In the genomic region with DNA sequence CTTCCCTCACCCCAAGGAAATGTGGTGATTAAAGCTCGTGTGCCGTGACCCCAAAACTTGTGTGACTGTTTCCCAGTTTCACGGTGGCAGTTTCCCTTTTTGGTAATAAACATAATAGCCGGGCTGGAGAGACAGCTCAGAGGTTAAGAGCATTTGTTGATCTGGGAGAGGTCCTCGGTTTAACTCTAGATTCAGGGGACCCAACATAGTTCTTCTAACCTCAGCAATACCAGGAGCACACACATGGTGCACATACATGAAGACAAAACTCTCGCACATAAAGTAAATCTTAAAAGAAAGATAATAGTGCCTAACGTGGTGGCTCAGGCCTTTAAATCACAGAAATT, we compare ENCODE assay signal across 8 mouse cellular contexts. TPM values are rescaled to one million over a fixed set of nuclear protein-coding genes. Genes with fewer than 3 reads are reported as not detected.
A peak's percentile ranks its signal among the peaks of the same experiment; 100 is the strongest.
DNase-seq lines count a peak whose midpoint lies in the region; ATAC-seq and TF ChIP-seq lines count a peak whose summit lies in the region.

No protein-coding gene starts in this region.

- no peaks in the 10 kb centered on the region for H3K79me2 ChIP-seq in heart, adult 2 months (replicated peaks; ENCODE audit: control insufficient read depth, insufficient read depth, low read length)

- WGBS in heart, adult 2 months: 14% methylated on average over 7 of the region's 7 CpGs
- WGBS in thymus, adult 2 months: 15% methylated on average over 7 of the region's 7 CpGs
- WGBS in liver, embryonic 11.5 days: 23% methylated on average over 7 of the region's 7 CpGs

- peak; percentile 40 for ATAC-seq in liver, embryonic 11.5 days (replicated peaks; ENCODE audit: low FRiP score)

- no peak for TF ChIP-seq POLR2A in heart, adult 2 months (IDR thresholded peaks at IDR 0.05; ENCODE audit: insufficient read depth, low read depth, low read length)
- no peak for TF ChIP-seq POLR2A in thymus, adult 2 months (IDR thresholded peaks at IDR 0.05; ENCODE audit: control insufficient read depth, extremely low read depth, insufficient read depth, low read length, poor library complexity)

- H3K9ac ChIP-seq in heart, adult 2 months (ENCODE audit: low read depth, low read length): peak overlapping the region; percentile 64
- H3K9ac ChIP-seq in liver, embryonic 11.5 days (ENCODE audit: low read depth, low read length): peak overlapping the region; percentile 44

- no peaks in the 10 kb centered on the region for H3K9me3 ChIP-seq in liver, embryonic 11.5 days (ENCODE audit: control insufficient read depth, low read length)

- peak overlapping the region; percentile 96 for H3K27ac ChIP-seq in heart, adult 2 months
- peak overlapping the region; percentile 59 for H3K27ac ChIP-seq in thymus, adult 2 months (ENCODE audit: control insufficient read depth, insufficient read depth, low read length)
- peak overlapping the region; percentile 78; the same call in 1 of the 2 replicates for H3K27ac ChIP-seq in liver, embryonic 11.5 days (ENCODE audit: low read depth, low read length)

- peak overlapping the region; percentile 94 for H3K4me3 ChIP-seq in heart, adult 2 months
- H3K4me3 ChIP-seq in thymus, adult 2 months (ENCODE audit: control insufficient read depth, insufficient read depth, low read length): peak overlapping the region; percentile 64
- H3K4me3 ChIP-seq in liver, embryonic 11.5 days (ENCODE audit: low read depth, low read length): peak overlapping the region; percentile 89

- TF ChIP-seq CTCF in heart, adult 2 months (IDR thresholded peaks at IDR 0.05): no peak
- TF ChIP-seq CTCF in thymus, adult 2 months (IDR thresholded peaks at IDR 0.05; ENCODE audit: borderline replicate concordance, control insufficient read depth, extremely low read depth, insufficient read depth, low read length, poor library complexity): no peak

- H3K36me3 ChIP-seq in heart, adult 2 months (ENCODE audit: control insufficient read depth, insufficient read depth, low read length): peaks cover 2% of the 10 kb centered on the region
- peaks cover 16% of the 10 kb centered on the region; the same call in 1 of the 2 replicates for H3K36me3 ChIP-seq in thymus, adult 2 months (ENCODE audit: control insufficient read depth, insufficient read depth, low read length)
- peaks cover 9% of the 10 kb centered on the region for H3K36me3 ChIP-seq in liver, embryonic 11.5 days (ENCODE audit: control insufficient read depth, insufficient read depth, low read length)

- peaks cover 2% of the 10 kb centered on the region for H3K4me1 ChIP-seq in heart, adult 2 months (ENCODE audit: control insufficient read depth, insufficient read depth, low read length)
- H3K4me1 ChIP-seq in thymus, adult 2 months (replicated peaks; ENCODE audit: control insufficient read depth, insufficient read depth, low read length): peaks cover 7% of the 10 kb centered on the region
- H3K4me1 ChIP-seq in liver, embryonic 11.5 days (replicated peaks; ENCODE audit: control insufficient read depth, insufficient read depth, low read length): no peaks in the 10 kb centered on the region; the same call in 1 of the 2 replicates

- peak overlapping the region; percentile 72 for H3K4me2 ChIP-seq in liver, embryonic 11.5 days

- DNase-seq in heart, adult 2 months: no peak
- DNase-seq in heart, adult 9 months (ENCODE audit: low spot score in 2 of 2): no peak
- no peak for DNase-seq in thymus, adult 2 months
- no peak for DNase-seq in thymus, postnatal 4 days
- DNase-seq in liver, embryonic 11.5 days (ENCODE audit: low spot score): no peak
- peak; percentile 20 for DNase-seq in testis, postnatal 10 days (ENCODE audit: low spot score)
- DNase-seq in thymus, postnatal 10 days (ENCODE audit: low spot score in 2 of 2): no peak
- no peak for DNase-seq in right cerebral cortex, adult 18-20 months

- intact Hi-C loops in heart, adult 2 months (cut with DNase I): no loop called here

- H3K27me3 ChIP-seq in heart, adult 2 months (ENCODE audit: control insufficient read depth, insufficient read depth, low read length): no peaks in the 10 kb centered on the region
- H3K27me3 ChIP-seq in thymus, adult 2 months (ENCODE audit: control insufficient read depth, insufficient read depth, low read length): no peaks in the 10 kb centered on the region
- no peaks in the 10 kb centered on the region for H3K27me3 ChIP-seq in liver, embryonic 11.5 days (replicated peaks; ENCODE audit: control insufficient read depth, insufficient read depth, low read length)

- no peak for TF ChIP-seq EP300 in heart, adult 2 months (IDR thresholded peaks at IDR 0.05; ENCODE audit: insufficient read depth, low read depth, low read length)

RNA-seq across cellular contexts. Expression of gene Ndufs5, which starts 0.4 kb away (rescaled TPM):
- 100 to 1,000 TPM; 410 to 474 TPM for total RNA-seq in heart, adult 2 months (2021)
- polyA plus RNA-seq in heart, adult 2 months (2012; rRNA removed): 197 and 331 TPM in 2 replicates
- 41.9 and 44.2 TPM in 2 replicates for polyA plus RNA-seq in thymus, adult 2 months (2012; rRNA removed)
- polyA plus RNA-seq in liver, embryonic 11.5 days (2014; fragmentation: Nextera tagmentation; extraction: Ambion mirVana): 312 and 323 TPM in 2 replicates

RNA-seq across cellular contexts. Expression of gene Akirin1, which starts 31.7 kb away (rescaled TPM):
- total RNA-seq in heart, adult 2 months (2021): 10 to 100 TPM; 24.2 to 28.3 TPM
- 13.4 and 19.2 TPM in 2 replicates for polyA plus RNA-seq in heart, adult 2 months (2012; rRNA removed)
- 56.4 and 71.7 TPM in 2 replicates for polyA plus RNA-seq in thymus, adult 2 months (2012; rRNA removed)
- polyA plus RNA-seq in liver, embryonic 11.5 days (2014; fragmentation: Nextera tagmentation; extraction: Ambion mirVana): 39.8 and 49.1 TPM in 2 replicates

RNA-seq across cellular contexts. Expression of gene Macf1, which starts 34.2 kb away (rescaled TPM):
- total RNA-seq in heart, adult 2 months (2021): 100 to 1,000 TPM; 222 to 223 TPM
- polyA plus RNA-seq in heart, adult 2 months (2012; rRNA removed): 71.4 and 102 TPM in 2 replicates
- 104 and 121 TPM in 2 replicates for polyA plus RNA-seq in thymus, adult 2 months (2012; rRNA removed)
- polyA plus RNA-seq in liver, embryonic 11.5 days (2014; fragmentation: Nextera tagmentation; extraction: Ambion mirVana): 35.3 and 36.5 TPM in 2 replicates
